Mouse (Mus musculus) macrophage (primary cell): ENCODE data around the gene Emc9. TPM values are rescaled to one million over a fixed set of nuclear protein-coding genes. Genes with fewer than 3 reads are reported as not detected.

Experiments
- H3K27ac ChIP-seq: fragments of 350-480 bp; formaldehyde crosslinking; 2 replicates; pipeline ENCODE4 v1.9.0; 2021
- H3K36me3 ChIP-seq: fragments of 350-480 bp; formaldehyde crosslinking; 2 replicates; pipeline ENCODE4 v1.9.0; 2021; ENCODE audit errors: inconsistent target
- H3K4me3 ChIP-seq: fragments of 350-480 bp; formaldehyde crosslinking; 2 replicates; pipeline ENCODE4 v1.9.0; 2021; ENCODE audit errors: inconsistent target
- H3K79me2 ChIP-seq: fragments of 350-480 bp; formaldehyde crosslinking; 2 replicates; pipeline ENCODE4 v1.9.0; 2021; ENCODE audit errors: inconsistent target
- WGBS: methylation state at CpG from one replicate; pipeline ENCODE4 v1.1.7; 2026; ENCODE audit warnings: inconsistent platforms; ENCODE audit not compliant: missing documents; 5-methylcytosine and 5-hydroxymethylcytosine counted together
- polyA plus RNA-seq: library from polyadenylated mRNA; stranded (reverse); fragments of 250-400 nt; gene quantifications from 3 replicates; pipeline ENCODE4 v1.2.4, GENCODE M21; 2018; ENCODE audit warnings: inconsistent platforms

Emc9 gene
- polyA plus RNA-seq, 1 experiment from 2014 or later = 11.9 TPM

DNA sequence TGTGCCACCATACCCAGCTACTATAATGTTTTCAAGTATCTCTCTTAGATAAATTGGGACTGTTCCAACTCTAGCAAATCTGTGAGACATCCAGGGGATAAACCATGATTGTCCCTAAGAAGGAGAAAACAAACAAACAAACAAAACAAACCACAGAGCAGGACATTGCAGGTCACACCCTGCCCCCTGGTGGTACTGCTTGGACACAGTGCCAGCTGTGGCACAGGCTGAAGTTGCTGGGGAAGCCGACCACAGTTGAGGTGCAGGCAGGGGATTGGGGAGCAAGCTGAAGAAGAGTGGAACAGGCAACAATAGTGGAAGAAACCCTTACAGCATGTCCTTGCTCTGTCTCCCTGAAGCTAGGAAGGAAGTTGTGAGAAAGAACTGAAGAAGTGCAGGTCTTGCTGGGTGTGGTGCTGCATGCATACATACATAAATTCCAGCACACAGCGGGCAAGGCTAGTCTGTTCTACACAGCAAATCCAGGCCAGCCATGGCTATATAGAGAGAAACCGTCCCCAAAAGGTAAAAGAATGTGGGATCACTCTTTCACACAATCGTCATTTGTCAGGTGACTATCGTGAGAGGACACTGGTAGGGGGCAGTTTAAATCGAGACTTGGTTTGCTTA, 48.9 kb downstream of the Emc9 start:
- 67% methylated on average over 6 of the region's 6 CpGs for WGBS
- Histone ChIP-seq H3K36me3 (no peaks in the 10 kb centered on the region), H3K4me3 (no peak overlapping the region)

More for the DNA sequence above, 48.9 kb downstream of the Emc9 start:
- Histone ChIP-seq H3K27ac (no peak overlapping the region), H3K79me2 (peaks cover 9% of the 10 kb centered on the region; the same call in 1 of the 2 replicates)

Other genes with a start within 250 kb of the Emc9 start
- gene Dhrs4, start 106.5 kb downstream of the Emc9 start, polyA plus RNA-seq = 25.0 to 28.5 TPM (median 26.3 TPM) in 3 replicates
- gene Carmil3, start 94.7 kb downstream of the Emc9 start, polyA plus RNA-seq = 0.04 to 0.05 TPM in 2 of 3 replicates, not detected in the other
- gene Cpne6, start 74.9 kb downstream of the Emc9 start, polyA plus RNA-seq = not detected in 3 replicates
- not detected in 3 replicates for gene Nrl, start 60.3 kb downstream of the Emc9 start, polyA plus RNA-seq
- gene Pck2, start 45.0 kb downstream of the Emc9 start, polyA plus RNA-seq = 5.9 to 15.5 TPM (median 7.9 TPM) in 3 replicates
- 44.4 to 59.1 TPM (median 44.6 TPM) in 3 replicates for gene Dcaf11, start 25.3 kb downstream of the Emc9 start, polyA plus RNA-seq
- gene A730061H03Rik, start 24.9 kb downstream of the Emc9 start, polyA plus RNA-seq = 0.86 TPM in 1 of 3 replicates, not detected in the others
- not detected in 3 replicates for gene Fitm1, start 9.7 kb downstream of the Emc9 start, polyA plus RNA-seq
- 213 to 335 TPM (median 292 TPM) in 3 replicates for gene Psme1, start 7.2 kb downstream of the Emc9 start, polyA plus RNA-seq
- 172 to 350 TPM (median 300 TPM) in 3 replicates for gene Psme2, start 5.8 kb upstream of the Emc9 start, polyA plus RNA-seq
- 16.3 to 31.6 TPM (median 19.7 TPM) in 3 replicates for gene Rnf31, start 6.4 kb upstream of the Emc9 start, polyA plus RNA-seq
- gene Irf9, start 18.3 kb upstream of the Emc9 start, polyA plus RNA-seq = 57.2 to 69.1 TPM (median 61.1 TPM) in 3 replicates
- gene Rec8, start 32.7 kb upstream of the Emc9 start, polyA plus RNA-seq = not detected in 3 replicates
- 18.4 to 47.7 TPM (median 21.3 TPM) in 3 replicates for gene Ipo4, start 50.7 kb upstream of the Emc9 start, polyA plus RNA-seq
- gene Gm49378, start 52.6 kb upstream of the Emc9 start, polyA plus RNA-seq = 0.29 to 1.2 TPM (median 1.1 TPM) in 3 replicates
- gene Tm9sf1, start 58.5 kb upstream of the Emc9 start, polyA plus RNA-seq = 35.2 to 63.2 TPM (median 58.1 TPM) in 3 replicates
- 0.34 TPM in 1 of 3 replicates, not detected in the others for gene Tssk4, start 64.9 kb upstream of the Emc9 start, polyA plus RNA-seq
- gene Mdp1, start 75.2 kb upstream of the Emc9 start, polyA plus RNA-seq = 25.4 to 29.3 TPM (median 26.3 TPM) in 3 replicates
- 27.4 to 36.4 TPM (median 34.4 TPM) in 3 replicates for gene Gmpr2, start 86.6 kb upstream of the Emc9 start, polyA plus RNA-seq
- gene Nedd8, start 86.8 kb upstream of the Emc9 start, polyA plus RNA-seq = 136 to 262 TPM (median 187 TPM) in 3 replicates
- 9.0 to 10.5 TPM (median 10.4 TPM) in 3 replicates for gene Tinf2, start 96.5 kb upstream of the Emc9 start, polyA plus RNA-seq
- 1.2 to 4.3 TPM (median 3.6 TPM) in 3 replicates for gene Tgm1, start 128.6 kb upstream of the Emc9 start, polyA plus RNA-seq
- 7.5 to 16.7 TPM (median 12.4 TPM) in 3 replicates for gene Rabggta, start 137.0 kb upstream of the Emc9 start, polyA plus RNA-seq
- 63.5 to 108 TPM (median 106 TPM) in 3 replicates for gene Dhrs1, start 160.4 kb upstream of the Emc9 start, polyA plus RNA-seq
- 9.3 to 22.6 TPM (median 12.9 TPM) in 3 replicates for gene Nop9, start 160.4 kb upstream of the Emc9 start, polyA plus RNA-seq
- gene Cideb, start 173.2 kb upstream of the Emc9 start, polyA plus RNA-seq = 0.22 to 0.72 TPM (median 0.41 TPM) in 3 replicates
- 0.10 TPM in 1 of 3 replicates, not detected in the others for gene Ltb4r2, start 176.1 kb upstream of the Emc9 start, polyA plus RNA-seq
- 0.25 to 0.33 TPM (median 0.32 TPM) in 3 replicates for gene Ltb4r1, start 180.7 kb upstream of the Emc9 start, polyA plus RNA-seq
- gene Adcy4, start 198.8 kb upstream of the Emc9 start, polyA plus RNA-seq = 0.04 to 0.07 TPM in 2 of 3 replicates, not detected in the other
- gene Ripk3, start 203.6 kb upstream of the Emc9 start, polyA plus RNA-seq = 11.7 to 24.6 TPM (median 17.7 TPM) in 3 replicates
- gene Nfatc4, start 237.8 kb upstream of the Emc9 start, polyA plus RNA-seq = not detected in 3 replicates